Mouse (Mus musculus) gastrocnemius, postnatal 4 days (tissue): ENCODE measurements at regions not wholly inside any gene's neighbourhood (a gene's known extent, or its start where the extent isn't known, plus 50 kb on each side); places are given as distances from the start of the nearest gene placed in this dataset.

Experiments used
- DNase-seq, 2 experiments: peaks; one replicate each; pipeline ENCODE4 v3.0.0; 2021 to 2022; ENCODE audit warnings: low spot score in 2 of 2, mixed read lengths in 2 of 2

DNA sequence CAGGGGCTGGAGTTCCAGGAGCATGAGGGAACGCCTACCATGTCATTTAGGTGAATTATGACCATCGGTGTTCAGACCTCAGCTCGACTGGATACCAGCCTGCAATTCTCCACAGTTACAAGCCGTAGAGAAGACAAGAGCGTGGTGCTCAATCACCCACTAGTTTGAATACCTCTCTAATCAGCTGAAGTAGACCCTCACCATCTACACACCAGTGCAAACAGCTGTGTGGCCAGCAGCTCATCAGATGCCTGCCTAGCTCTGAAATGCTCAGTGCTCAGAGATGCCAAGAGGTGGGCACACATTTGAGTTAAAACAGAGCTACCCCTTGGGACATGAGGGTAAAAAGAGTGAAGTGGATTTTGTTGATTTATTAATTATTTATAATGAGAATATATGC lies 660.2 kb downstream of the Magi1 start:
- DNase-seq: no peak

DNA sequence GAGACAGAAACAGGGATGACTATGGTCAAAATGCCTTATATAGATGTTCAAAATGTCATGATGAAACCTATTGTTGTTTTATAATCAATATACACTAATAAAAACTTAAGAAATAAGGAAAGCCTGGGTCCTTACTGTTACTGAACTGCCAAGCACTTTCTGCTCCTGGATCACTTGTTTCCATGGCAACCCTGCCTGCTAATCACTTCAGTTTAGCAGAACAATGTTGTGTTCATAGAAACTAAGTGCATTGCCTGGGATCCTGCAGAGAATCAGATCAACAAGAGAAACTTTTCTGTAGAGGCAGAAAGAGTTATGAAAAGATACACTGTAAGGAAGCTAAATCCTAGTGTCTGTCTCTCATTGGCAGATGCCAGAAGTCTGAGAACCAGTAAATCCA lies 666.8 kb downstream of the Magi1 start:
- DNase-seq: no peak

DNA sequence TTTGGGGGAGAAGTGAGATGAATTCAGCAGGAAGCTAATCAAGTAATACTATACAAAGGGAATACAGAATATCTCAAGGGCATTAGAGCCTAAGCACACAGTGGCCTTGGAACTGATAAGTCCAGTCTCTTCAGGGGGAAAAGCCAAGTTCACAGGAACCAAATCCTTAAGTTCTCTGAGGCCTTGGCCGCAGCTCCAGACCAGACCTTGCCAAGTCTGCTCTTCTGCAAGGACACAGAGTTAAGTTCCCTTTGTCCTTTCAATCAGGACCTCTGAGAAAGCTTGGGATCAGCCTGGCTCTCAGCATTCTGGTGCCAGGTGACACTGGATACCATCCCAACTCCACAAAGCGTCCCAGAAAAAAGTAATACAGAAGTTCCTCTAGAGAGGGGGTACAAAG lies 657.1 kb upstream of the Adamts9 start:
- no peak for DNase-seq

DNA sequence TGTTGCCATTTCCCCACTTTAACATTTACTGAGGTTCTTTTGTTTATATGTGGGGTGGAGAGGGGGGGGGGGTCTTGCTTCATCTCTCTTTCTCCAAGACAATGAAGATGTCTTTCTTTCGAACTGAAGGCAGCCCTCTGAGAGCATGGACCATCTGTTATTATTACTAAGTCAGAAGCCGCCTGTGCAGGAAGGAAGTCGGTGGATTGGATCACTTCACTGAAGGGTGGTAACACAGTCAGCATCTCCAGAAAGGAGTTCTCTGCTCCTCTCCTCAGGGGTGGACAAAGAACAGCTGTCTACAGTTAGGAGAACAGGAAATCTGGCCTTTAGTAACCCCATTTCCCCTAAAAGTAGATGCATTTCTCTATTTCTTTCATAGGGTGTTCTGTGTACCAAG lies 656.1 kb upstream of the Adamts9 start:
- DNase-seq: no peak

DNA sequence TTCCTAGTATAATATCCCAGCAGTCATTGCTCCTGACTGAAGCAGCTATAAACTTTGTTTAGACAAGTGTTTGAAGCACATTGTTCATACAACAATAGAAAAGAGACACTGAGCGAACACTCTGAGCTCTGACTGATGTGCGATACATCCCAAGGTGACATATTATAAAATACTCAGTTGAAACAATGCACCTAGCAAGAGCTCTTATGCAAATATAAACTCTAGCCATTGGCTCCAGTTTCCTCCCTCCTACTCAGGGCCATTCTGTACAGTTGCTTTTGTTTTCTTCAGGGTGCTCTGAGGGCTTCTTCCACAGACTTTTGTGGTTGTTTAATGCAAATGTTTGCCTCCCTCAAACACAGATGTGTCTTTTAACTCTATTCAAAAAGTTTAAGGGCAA lies 646.6 kb upstream of the Adamts9 start:
- DNase-seq: no peak

DNA sequence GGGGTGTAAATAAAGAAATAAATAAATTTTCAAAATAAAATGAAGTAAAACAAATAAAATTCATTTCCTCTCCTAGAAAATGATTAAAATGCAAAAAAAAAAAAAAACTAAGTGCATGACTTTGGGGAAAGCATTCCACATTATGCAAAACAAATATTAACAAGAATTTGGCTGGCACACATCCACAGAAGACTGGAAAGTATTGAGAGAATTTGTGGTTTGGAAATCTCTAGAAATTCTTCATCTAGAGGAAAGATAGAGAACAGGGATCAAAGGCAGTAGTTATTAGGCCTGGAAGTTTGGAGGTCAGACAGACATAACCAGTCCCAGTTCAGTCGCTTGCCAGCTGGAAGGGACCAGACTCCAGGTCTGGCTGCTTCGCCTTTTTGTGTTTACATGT lies 643.6 kb upstream of the Adamts9 start:
- no peak for DNase-seq

DNA sequence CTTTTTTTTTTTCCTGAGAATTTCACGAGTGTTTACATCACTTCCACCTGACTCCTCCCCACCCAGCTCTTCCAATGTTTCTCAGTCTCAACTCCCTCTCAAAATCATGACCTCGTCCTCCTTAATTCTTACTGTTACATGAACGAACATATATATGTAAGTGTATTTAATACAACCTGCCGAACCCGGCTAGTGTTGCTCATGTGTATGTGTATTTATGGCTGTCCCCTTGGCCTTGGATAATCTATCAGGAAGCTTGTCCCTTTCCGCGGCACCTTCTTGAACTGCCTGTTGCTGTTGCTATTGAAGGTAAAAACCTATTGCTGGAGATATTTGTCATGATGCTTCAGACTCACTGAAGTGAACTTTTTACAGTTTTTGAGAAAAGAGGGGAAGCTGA lies 637.8 kb upstream of the Adamts9 start:
- DNase-seq: no peak

DNA sequence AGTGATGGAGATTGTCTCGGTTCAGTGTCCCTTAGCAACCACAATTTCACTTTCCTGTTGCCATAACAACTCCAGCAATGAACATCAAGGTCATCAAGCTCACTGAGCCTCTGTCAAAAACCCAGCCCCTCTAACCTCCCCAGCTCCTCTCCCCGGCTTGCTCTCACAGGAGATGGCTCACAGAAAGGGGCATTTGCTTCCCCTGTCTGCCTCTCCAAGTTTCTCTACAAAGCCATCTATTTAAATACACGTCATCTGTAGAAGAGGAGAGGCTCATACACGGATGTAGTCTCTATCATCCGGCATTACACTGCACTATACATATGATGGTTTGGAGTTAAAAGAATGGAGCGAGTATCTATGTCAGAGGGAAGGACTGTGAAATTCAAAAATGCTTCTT lies 637.4 kb upstream of the Adamts9 start:
- no peak for DNase-seq

DNA sequence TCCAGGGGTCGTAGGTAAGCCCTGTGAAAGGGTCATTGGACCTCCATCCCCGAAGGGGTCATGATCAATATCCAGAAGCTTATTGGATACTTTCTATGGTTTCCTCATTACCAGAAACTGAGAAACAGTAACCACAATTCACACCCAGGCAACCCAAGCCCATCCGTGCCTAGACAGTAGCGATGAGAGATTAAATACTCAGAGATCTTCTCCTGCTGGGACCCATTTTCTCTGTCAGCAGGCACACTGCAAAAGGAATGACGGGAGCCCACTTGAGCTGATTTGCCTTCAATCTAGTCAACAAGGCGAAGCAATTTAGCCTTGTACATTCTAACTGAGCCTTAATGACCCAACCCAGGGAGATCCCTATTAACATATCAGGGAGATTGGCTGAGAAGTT lies 632.0 kb upstream of the Adamts9 start:
- no peak for DNase-seq

DNA sequence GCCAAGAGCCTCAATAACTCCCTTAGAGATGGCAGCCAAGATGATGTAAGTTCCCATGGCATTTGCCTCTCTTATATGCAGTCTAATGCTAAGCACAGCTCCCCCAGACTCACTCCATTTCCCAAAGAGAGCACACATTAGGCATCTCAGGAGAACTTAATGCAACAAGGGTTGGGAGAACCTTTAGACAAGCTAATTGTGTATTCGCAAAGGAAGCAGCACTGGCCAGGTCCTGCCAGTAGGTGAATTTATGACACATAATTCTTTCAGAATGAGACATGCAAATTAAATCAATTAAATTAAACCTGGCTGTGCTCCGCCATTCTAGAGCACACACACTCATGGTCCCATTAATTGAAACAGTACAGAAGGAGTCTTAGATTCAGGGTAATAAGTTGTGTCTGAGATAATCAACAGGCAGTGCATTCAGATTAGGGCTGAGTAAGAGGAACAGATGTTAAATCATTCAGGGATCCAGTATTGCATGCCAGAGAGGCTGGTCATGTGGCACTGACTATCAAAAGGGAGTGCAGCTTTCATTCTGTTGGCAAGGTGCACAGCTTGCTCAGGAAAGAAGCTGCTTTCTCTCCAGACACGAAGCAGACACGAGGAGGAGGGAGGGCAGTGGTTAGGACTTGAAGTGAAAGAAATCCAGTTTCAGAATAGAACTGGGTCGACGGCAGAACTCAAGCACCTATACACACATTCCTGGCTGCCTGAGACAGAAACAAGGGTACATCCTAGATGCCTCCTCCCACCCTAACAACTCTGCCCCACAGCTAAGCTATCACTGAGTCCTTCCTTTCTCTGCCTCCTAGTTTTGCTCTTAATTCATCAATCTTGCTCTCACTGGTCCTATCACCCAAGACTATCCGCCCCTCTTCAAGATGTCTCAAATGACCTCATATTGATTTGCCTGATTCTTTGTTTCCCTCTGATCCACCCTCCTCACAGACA lies 630.7 kb upstream of the Adamts9 start:
- no peak for DNase-seq

DNA sequence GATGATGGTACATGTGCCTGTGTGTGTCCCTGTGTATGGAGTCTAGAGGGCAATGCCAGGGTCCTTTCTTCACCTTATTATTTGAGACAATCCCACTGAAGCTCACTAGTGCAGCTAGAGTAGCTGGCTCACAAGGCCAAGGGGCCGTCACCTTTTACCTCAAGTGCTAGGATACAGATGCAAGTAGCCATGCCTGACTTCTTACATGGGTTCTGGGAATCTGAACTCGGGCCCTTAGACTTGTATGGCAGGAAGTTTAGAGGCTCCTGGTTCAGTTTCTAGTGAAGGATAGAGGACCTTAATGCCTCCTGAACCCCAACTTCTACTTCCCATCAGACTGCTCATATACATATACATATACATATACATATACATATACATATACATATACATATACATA lies 626.6 kb upstream of the Adamts9 start:
- no peak for DNase-seq

DNA sequence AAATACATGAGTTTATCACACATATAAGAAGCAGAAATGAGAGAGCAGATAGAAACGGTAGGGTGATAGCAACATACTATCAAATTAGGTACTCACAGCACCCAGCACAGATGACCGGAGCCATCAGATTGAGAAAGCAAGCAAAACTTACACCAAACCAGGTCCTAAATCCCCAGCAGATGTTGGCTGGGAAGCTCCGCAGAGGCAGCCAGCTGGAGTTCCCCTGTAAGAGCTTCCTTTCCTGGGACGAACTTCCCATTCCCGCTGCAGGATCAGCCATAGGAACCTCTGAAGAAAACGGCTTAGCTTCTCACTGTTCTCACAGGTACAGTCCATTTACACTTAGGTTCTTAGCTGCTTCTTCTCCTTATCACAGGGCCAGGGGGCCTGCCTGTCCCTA lies 625.9 kb upstream of the Adamts9 start:
- DNase-seq: no peak

DNA sequence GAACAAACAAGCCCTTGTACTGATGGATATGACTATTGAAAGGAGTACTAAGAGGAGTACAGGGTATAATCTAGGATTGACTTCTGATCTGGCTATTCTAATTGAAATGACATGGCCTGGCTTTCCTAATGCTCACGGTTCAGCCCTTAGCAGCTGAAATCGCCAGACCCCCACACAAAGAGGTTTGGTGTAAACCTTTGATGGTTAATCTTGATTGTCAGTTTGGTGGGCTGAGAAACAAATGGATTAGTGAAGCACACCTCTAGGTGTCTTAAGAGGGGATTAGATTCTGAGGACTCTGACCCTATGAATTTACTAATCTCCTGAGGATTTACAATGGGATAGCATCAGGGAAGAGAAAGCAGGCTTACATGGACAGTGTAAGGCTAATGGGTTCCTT lies 623.4 kb upstream of the Adamts9 start:
- DNase-seq: no peak

DNA sequence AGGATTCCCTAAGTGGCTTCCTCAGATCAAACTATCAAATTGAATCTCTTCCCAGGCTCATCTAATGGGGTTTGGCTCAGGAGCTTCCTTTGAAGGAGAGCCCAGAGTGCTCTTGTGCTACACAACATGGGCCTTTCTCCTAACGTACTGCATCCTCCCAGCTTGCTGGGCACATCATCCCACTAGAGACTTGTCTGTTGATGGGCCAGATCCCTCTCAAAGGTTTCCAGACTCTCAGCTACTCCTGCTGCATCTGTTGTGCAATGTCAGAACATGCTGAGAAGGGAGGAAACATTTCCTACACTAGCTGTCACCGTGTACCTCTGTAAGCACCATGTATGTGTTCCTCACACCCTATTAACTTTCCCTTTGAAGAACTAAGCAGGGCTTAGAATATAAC lies 605.0 kb upstream of the Adamts9 start:
- DNase-seq: no peak

DNA sequence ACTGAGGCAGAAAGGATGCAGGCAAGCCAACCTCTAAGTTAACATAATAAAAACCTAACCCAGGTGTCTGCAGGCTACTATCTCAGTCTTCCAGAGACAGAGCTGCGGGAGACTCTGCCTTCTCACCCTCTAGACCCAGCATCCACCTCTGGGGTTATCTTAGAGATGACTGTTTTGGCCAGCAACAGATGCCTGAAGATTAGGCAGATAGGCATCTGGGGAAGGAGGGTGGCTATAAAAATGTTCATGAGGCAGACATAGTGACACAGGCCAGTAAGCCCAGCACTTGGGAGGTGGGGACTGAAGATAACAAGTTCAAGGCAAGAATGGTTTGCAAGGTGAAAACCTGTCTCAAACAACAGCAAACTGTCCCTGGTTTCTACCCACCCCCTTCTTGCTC lies 601.0 kb upstream of the Adamts9 start:
- no peak for DNase-seq

DNA sequence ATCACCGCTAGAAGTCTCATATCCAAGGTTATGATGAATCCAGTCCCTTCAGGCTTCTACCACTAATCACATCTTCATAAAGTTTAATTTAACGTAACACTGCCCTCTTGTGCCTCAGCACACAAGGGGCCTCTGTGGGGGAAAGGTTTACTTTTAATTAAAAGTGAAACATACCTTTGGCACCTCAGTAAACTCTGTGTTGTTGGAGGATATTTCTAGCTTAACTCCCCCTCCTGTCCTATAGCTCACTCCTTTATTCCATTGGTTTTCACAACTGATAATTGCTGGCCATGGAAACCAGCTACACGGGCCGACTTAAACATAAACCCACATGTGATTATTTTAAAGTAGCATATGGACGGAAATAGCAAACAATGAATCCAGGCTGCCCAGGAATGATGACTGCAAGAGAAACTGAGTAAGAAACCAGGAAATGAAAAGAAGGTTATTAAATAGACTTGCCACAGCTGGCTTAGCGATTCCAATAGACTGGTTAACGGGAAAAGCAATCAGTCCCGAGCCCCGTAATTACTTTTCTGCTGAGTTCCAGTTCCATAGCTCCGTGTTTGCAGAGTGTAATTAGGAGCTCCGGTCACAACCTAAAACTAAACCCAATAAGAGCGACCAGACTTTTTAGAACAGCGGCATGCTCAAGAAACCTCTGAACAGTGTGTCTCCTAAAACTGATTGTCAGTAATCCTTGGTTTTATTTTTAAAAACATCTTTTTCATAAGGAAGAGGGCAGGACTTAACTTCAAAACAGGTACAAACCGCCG lies 600.2 kb upstream of the Adamts9 start:
- DNase-seq: no peak

DNA sequence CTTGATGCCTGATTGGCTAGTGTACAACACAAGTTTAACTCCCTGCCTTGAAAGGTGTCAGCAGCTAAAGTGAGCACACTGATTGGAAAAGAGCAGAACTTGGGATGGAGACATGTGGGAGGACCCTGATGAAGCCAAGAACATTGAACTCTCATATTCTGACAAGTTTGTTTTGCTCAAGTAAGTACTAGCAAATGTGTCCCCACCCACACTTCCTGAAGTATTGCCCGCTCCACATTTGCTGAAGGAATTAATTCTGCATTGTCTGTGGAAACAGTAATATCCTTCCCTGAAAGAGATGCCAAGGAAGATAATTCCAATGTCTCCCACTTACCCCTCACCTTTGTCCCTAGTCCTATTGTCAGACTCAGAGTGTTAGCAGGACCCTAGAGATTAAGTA lies 596.3 kb upstream of the Adamts9 start:
- DNase-seq: no peak

DNA sequence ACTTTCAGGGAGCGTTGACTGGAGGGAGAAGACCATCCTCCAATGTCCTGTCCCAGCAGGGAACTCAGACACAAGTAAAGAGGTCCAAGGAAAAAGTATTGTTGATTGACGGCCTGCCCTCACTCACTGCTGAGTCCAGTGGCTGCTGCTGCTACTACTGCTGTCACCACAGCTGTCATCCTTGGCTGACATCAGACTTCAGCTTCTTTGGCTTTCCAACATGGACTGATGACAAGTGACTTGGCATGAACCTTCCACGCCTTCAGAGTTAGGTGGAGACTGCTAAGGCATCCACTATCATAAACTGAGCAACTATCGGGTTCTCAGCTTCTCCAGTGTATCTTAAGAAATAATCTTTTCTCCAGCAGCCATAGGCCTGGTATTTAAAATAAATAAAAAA lies 595.9 kb upstream of the Adamts9 start:
- no peak for DNase-seq

DNA sequence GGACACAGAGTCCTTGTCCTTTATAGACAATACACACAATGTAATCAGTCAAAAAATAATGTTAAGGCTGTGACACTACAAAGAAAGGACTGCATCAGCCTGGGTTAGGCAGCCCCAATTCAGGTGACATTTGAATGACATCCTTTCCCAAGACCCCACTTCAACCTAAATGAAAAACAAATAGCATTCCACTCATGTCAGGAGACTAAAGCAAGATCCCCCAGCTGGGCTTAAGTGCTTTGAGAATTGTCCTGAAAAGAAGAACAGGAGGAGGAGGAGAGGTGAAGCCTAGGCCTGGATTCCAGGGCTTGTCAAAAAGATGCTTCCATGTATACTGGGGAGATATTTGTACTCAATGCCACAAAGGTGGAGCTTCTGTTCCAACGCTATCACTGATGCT lies 594.7 kb upstream of the Adamts9 start:
- DNase-seq: no peak

DNA sequence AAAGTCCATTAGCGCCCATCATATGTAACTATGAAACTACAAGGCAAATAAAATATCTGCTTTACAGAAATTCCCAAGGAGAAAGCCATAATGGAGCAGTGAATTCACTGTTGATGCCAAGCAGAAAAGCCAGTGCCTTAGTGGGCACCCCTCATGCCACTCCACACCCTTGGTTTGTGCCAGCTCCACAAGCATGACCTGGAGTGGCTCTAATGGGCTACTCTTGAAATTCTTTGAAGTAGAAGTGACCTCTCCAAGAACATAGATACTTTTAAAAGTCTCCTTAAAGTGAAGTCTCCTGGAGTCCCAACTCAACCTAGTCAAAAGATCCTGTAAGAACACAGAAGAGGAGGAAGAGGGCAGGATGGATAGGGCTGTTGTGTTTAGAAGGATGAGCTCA lies 593.8 kb upstream of the Adamts9 start:
- DNase-seq: no peak

DNA sequence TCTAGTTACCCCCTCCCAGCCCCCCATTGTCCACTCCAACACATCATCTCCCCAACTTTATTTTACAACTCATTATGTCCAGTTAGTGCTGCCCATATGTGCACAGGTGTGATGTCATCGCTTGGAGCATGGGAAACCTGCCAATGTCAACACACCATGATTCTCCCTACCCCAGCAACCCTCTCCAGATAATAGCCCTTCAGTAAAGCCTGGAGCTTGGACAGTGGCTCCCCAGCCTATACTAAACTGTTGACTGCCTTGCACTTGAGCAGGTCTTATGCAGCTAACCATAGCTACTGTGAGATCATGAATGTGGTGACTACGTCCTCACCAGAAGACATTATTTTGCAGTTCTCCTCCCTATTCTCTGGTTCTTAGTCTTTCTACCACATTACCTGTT lies 570.5 kb upstream of the Adamts9 start:
- no peak for DNase-seq

DNA sequence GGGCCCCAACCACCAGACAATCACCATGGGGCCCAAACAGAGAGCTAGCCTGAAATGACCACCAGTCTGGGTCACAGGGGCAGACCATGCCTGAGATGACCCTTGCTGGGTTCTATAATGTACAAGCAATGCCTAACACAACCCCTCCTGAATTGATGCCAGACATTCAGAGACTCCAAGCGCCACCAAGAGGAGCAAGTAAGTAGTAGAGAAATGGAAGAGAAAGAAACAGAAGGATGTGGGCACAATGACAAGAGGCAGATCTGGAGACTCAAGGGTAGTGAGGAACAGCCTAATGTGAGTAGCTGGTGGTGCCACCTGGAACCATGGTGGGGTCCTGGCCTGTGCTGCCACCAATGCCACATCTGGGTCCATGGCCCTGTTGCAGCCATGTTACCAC lies 566.6 kb upstream of the Adamts9 start:
- no peak for DNase-seq

DNA sequence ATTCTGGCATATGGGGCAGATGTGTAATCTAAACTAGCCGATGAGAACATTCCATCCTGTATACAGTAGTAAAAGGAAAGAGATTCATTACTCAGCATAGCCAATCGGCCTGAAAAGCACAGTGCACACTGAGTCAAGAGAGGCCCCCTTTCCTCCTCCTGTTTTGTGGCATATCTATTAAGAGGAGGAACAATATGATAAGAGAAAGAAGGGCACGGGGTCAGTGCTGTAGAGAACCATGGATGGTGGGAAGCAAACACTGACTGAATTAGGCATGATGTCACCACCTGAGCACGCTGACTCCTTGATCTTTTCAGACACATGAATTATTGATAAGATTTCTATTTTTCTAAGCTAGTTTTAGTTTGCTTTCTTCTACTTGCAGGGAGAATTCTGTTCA lies 554.5 kb upstream of the Adamts9 start:
- DNase-seq: no peak
